Mouse (Mus musculus) R1 (cell line): ENCODE measurements around the gene B4galt2.

Experiments used
- DNase-seq: peaks from one replicate; pipeline ENCODE4 v3.0.0-alpha.2; 2018; ENCODE audit warnings: low read depth, low spot score

Gene B4galt2

DNA sequence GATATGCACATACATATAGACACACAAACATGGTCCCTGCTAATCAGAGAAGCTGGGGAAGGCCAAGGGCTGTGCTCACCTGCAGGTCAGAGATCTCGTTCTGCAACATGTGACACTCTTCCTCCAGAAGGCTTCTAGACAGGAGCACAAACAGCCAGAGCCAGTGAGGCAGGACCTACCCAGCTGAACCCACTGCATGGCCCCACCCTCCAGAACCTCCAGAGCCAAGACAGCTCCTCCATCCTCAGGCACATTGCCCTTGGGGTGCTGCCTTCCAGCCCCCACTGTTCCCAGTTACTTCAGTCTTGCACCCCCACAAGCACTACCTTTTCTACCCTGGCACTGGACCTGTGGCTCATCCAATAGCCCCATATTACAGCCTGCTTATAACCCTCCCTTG, 12.8 kb downstream of the B4galt2 start:
- DNase-seq, result no peak

DNA sequence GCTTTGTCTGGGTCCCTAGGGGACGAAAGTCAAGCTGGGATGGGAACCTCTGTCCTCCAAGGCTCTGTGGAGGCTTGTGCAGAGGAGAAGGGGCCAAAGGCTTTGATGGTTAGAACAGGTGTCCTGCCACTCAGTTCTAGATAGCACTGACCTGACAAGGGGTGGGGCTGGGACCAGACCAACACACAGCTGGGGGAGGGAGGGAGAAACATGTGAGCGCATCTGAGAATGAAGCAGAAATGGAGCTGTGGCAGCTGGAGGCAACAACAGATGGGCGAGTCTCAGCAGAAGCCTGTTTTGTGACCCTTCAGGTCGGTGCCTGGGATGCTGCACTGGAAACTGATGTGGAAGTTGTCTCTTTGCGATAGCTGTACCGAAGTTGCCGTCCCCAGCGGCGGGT, 14.0 kb downstream of the B4galt2 start:
- no peak for DNase-seq

DNA sequence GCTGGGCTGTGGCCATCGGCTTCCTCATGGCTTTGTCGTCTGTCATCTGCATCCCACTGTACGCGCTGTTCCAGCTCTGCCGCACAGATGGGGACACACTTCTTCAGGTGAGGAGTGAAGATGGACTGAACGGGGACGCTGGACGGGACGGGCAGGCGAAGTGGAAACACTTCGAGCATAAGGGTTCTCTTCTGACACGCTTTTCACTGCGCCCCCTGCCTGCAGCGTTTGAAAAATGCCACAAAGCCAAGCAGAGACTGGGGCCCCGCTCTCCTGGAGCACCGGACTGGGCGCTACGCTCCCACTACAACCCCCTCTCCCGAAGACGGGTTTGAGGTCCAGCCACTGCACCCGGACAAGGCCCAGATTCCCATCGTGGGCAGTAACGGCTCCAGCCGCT, 15.5 kb downstream of the B4galt2 start:
- peak; percentile 70 for DNase-seq

DNA sequence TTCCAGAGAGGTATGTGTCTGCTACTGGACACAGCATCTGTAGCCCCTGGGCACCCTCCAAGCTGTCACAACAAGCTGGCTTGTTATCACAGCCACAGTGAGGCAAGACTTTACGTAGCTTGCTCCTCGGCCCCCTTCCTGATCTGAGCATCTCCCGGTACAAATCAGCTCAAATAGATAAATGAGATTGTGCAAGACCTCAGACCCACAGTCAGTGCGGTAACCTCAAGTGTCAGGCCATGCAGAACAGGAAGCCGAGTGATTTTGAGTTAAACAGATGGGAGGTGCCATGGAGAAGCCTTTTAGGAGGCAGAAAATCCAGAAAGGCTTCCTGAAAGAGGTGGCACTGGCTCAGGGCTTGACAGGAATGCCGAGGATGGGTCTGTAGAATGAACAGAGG, 16.3 kb downstream of the B4galt2 start:
- DNase-seq, result no peak

DNA sequence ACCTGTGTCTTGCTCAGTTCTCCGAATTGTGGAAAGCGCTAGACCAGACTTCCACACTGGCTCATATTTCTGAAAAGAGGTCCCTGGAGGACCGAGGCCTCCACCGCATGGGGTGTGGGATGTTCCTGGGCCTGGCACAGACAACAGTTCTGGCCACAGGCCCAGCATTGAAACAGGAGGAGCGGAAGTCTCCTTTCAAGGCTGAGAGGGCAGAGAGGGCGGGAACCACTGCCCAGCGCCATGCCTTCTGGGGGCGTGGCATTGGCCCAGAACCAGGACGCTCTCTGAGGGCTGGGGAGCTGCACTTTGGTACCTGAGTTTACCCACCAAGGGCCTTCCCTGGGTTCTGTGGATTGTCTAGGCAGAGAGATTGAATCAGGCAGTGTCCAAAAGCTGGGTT, 17.2 kb downstream of the B4galt2 start:
- DNase-seq, result no peak

DNA sequence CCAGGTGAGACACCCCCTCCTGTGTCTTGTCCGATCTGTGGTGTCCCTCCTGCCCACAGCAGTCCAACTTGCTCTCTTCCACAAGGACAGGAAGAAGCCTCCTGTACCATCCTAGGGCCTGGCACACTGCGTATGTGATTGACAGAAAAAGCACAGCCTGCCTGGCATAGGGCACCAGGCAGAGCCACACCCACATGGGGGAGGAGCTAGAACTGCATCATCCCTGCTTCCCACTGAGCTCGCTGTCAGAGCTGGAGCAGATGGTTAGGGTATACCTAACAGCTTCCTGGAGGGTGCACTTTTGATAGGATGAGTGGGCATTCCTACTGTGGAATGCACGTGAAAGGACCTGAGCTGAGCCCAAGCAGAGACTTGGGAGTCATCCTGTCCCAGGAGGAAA, 20.5 kb downstream of the B4galt2 start:
- DNase-seq, result no peak

DNA sequence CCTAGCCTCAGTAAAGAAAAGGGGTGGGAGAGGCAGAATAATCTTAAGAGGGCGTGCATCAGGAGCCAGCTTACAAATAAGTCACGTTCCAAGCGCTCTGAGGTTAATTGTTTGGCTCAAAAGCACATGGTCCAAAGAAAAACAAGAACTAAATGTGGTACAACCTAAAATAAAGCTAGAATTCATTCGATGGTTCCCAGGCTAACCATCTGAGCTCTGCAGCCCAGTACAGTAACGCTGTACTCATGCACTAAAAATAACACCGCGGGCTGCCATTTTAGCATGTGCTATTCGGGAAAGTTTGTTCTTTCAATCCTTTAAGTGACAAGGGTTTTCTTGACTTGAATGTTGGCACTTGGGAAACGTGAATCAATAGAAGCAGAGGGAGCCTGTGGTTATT, 22.7 kb downstream of the B4galt2 start:
- no peak for DNase-seq

DNA sequence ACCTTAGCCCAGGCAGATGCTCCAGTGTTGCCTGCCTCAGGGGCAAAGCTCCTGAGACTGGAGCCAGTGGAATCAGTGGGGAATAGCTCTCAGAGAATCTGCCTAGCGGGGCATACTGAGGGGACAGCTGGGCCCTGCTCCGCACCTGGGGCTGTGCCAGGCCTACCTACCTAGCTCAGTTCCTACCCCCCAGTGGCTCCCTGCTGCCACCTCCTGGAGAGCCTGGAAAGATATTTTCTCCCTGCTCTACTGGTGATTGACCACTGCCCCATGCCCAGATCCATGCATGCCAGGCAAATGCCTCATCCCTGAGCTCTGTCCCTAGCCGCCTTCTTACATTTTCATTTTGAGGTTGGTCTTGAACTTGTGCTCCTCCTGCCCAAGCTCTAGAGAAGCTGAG, 24.5 kb downstream of the B4galt2 start:
- DNase-seq, result no peak

DNA sequence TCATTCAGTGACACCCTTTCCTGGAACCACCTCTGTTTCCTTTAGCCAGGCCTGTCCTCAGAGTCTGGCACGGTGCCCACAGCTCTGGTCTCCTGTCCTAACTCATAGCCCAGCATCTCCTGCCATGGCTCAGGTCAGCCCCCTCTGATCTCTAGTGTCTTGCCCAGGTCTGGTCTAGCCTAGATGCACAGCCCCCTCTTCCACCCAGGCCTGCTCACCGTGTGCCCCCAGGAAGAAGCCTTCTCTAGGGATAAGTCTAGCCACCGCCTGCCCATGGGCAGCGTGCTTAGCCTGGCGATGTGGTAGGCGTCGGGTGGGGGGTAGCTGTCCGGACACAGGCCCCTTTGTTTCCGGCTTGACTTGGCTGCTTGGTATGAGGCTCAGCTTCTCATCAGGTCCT, 28.1 kb downstream of the B4galt2 start:
- no peak for DNase-seq

DNA sequence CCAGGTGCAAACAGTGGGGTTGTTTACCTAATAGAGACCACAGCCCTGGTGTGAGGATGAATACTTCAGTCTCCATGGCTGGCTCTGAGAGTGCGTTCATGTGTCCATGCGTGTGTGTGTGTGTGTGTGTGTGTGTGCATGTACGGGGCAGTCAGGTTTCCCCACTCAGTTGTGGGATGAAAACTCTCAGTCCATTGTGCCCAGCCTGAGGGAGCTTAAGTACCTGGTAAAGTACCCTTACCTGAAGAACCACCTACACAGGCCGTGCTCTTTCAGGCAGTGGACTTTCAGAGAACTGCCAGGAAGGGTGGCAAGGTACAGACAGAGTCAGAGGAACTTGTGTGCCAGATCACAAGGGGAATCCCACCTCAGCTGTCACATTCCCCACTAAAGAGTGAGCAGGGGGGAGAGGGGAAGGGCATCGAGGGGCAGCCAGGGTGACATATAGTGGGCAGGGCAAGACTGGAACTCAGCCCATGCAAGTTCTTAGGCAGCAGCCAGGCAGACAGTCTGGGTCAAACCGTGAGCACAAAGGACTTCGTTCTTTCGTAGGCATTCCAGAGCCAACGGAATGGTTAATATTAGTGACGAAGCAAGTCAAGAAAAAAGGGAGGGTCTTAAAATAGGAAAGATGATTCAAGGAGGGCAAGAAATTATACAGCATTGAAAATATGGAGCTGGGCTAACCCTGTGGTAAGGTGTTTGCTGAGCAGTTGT, 31.0 kb downstream of the B4galt2 start:
- DNase-seq, result no peak

DNA sequence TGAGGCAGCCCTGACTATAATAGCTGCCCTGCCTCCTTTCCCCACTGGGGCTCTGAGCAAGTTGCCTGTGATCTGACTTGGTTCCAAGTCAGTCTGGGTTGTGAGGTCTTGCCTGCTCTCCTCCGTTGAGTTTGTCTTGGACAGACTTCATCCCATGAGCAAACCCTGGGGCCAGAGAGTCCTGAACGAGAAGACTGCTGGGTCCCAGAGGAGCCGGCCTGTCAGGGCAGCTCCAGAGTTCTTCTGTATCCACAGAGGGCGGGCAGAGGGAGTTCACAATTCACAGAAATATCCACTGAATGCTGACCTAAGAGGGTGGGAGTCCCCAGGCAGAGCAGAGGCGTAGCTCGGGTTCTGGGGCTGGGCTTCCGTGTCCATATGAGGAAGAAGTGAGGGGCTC, 32.4 kb downstream of the B4galt2 start:
- DNase-seq, result no peak

DNA sequence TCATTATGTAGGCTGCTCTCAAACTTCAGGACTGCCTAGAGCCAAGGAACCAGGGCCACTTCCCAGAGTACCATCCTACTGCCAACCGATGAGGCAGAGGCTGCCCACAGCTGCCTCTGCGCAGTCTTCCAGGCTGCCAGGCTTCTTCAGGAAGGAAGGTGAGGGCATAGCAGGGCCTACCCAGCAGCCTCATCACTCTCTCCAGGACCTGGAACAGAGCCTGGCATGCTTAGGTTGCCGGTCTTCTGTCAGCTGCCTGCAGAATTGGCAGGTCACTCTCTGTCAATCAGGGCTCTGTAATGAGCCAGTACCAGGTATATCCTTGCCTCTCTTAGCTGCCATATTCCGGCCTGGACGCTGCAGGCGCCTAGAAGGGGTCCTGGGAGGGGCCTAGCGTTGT, 33.1 kb downstream of the B4galt2 start:
- no peak for DNase-seq

DNA sequence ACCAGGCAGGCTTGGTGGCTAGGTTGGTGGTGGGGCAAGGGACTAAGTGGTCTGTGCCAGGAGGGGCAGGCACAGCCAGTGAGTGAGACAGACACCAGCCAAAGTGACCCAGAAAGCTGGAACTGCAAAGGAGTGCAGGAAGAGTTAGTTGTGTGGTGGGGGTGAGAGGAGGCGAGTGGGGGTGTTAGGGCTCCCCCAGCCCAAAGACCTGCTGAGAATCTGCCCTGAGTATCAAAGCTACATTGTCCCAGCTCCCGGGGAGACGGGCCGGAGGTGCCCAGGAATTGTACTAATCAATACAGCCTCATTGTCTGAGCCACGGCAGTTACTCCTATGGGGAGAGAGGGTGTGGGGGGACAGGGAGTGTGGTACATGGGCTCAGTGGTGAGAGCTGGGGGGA, 33.8 kb downstream of the B4galt2 start:
- DNase-seq, result no peak

DNA sequence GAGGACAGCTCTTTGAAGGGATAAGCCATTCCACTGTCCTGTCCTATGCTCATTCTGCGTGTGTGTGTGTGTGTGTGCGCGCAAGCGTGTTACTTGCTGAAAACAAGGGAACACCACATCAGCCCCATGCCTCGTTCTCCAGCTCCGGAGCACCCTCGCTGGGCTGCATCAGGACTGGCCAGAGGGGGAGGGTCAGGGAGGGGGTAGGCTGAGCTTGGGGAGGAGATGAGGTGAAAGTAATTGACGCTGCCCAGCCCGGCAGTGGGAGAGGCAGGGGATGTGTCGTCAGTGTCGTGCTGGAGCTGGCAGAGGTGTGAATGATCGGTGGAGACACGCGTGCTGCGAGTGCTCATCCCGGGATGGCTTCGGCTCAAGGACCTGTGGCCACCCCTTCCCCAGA, 34.2 kb downstream of the B4galt2 start:
- DNase-seq, result no peak

DNA sequence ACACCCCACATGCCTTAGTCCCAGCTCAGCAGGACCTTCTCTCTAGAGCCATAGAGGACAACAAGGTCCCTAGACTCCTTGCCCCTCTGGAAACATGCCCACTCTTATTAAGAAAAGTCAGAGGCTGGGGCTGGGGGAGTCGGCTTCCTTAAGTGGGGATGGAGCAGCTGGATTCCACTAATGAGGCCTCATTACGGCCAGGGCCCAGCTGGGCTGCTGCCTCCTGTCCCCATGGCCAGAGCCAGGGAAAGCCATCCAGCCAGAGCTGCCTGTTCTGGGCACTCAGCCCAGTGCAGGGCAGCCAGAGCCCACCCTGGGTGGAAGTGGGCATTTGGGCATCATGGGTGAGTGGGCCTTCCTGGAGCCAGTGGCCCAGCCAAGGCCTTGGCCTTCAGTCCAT, 36.3 kb downstream of the B4galt2 start:
- no peak for DNase-seq

DNA sequence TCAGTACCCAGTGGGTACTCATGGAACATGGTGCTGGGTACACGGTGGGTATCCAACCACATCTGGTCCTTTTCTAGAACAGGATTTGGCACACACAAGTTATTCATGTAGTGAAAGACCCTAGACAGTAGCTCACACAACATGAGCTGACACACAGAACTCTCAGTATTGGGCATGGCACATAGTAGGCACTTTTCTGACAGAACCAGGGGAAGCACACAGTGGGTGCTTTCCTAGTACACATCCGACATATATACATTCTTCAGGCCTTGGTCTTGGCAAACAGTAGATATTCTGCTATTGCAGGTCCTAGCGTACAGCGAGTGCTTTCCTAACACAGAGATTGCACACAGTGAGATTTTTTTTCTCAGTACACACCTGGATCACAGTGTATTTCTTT, 37.0 kb downstream of the B4galt2 start:
- no peak for DNase-seq

DNA sequence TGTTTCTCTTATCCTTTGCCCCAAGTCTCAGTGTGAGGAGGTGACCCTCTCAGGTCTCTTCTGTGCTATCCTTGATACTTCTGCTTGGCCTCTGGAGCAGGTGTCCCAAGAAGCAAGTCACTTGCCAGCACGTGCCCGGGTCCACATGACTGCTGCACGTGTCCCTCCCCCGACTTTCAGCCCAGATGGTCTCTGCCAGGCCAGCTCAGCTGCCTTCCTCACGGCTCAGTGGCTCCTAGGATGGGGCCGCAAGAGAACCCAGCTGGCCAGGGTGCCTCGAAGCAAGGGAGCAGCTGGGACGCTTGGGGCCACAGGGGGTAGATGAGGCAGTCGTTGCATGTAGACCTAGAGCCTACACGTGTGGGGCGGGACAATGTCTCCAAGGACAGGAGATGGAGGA, 38.0 kb downstream of the B4galt2 start:
- DNase-seq, result no peak

DNA sequence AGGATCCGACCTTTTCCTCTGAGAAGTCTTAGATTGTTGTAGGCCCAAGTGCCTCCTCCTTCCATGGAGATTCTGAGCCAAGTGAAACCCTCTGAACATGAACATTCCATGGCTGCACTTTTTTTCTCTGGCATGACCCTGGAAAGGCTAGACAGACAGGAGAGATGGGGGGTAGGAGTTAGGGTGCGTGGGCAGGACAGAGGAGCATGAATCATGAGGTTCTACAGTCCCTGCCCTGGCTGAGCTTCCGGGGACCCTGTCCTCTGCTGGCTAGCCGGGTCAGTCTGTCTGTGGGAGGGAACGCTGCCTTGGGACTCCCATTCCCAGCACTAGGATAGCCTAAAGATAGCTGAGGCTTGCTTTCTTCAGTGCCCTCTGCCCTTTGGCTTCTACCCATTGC, 38.8 kb downstream of the B4galt2 start:
- no peak for DNase-seq

DNA sequence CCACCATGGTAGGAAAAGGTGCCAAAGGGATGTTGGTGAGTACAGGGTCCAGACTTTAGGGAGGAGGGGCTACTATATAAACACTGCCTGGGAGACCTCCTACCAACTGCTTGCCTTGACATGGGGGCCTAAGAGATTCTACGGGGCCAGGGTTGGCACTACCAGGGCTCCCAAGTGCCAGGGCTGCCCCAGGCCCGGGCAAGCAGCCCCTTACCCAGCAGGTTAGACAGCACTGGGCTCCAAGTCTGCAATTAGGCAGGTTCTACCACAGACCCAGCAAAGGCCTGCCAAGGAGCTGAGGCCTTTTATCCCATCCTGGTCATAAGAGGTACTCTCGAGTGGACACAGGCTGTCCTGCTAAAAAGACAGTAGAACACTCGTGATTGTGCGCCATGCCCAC, 40.2 kb downstream of the B4galt2 start:
- DNase-seq, result no peak

DNA sequence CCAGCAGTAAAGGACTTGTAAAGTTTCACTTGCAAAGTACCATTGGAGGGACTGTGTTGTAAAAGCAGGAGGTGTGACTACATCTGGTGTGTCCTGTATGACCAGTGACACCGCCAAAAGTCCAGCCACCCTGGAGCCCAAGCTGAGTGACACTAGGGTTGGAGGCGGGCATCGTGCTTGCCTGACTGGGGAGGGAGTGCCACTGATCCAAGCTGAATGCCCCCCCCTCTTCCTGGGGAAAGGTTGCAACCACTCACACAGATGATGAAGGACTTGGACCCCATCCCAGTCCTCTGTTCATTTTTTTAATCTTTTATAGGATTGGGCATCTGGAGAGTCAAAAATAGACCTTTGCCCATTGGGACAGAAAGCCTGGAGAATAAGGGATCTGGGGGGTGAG, 41.7 kb downstream of the B4galt2 start:
- DNase-seq, result no peak

DNA sequence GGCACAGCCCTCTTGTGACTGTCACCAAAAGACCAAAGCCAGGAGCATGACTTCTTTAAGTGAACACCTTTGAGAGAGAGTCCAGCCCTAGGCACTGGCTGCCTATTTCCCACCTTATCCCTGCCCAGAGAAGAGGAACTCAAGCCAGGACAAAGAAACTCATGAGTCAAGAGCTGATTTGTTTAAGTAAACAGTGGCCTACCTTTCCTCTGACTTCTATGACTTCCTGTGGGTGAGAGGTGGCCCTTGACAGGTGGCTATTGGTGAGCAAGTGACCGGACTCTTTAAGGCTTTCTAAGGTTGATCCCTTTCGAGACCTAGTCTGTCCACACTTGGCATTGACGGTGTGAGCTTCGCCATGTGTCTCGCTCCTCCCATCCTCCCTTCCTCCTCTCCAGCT, 42.5 kb downstream of the B4galt2 start:
- DNase-seq, result no peak

DNA sequence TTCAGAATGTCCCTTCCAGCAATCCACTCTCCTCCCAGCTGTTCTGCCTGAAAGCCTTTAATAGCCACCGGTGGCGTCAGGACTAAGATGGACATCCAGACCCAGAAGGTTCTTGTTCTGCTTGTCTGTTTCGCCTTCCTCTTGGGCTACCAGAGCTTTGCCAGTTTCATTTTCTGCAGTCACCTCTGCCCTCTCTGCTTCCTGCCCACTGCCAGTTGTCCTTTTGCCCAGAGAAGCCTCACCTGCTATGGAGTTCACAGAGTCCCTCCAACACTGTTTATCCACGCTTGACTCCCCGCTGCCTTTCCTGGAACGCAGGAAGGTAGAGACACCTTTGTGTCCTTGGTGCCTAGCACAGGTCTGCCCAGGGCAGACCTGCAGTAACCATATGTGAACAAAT, 43.9 kb downstream of the B4galt2 start:
- no peak for DNase-seq

DNA sequence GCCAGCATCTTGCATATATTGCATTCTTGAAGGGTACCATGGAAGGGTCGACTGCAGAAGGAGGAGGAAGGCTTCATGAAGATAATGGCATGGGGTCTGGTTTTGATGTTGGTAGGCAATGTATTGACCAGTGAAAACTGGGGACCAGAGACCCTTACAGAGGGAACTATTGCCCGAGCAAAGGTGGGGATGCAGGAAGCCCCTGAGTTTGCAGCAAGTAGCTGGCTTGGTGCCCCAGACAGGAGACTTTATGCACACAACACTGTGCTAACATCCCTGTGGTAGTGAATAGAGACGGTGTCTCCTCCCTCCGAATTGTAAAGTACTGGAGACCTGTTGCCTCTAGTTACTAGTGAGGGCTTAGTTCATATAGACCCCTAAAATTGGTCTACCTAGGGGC, 46.0 kb downstream of the B4galt2 start:
- no peak for DNase-seq

DNA sequence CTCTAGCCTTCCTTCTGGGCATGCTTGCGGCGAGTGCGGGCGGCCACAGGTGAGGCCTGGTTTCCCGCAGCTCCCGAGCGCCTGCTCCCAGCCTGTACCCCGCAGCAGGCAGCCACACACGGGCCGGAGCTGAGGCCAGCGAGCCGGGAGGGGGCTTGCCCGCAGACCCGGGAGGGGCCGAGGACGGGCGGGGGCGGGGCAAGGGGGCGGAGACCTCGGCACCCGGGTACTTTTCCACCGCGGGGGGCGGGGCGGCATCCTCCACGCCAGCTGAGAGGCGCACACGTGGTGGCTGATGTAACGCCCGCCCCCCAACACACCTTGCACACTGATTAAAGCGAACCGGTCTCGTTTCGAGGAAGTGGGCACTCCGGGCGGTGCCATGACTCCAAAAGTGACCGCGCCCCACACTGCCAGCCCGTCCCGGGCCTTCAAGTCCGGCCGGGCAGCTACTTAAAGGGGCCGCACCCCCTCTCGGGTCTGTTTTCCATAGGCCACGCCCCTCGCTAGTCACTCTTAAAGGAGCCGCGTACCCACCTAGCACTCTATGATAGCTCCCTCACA, 47.0 kb downstream of the B4galt2 start:
- peak; percentile 94 for DNase-seq
